Mouse (Mus musculus): ENCODE data around the gene Pola2. TPM values are rescaled to one million over a fixed set of nuclear protein-coding genes. Genes with fewer than 3 reads are reported as not detected.

Gene Pola2
- polyA plus RNA-seq, 1 experiment from 2014 or later: 89.3 TPM

DNA sequence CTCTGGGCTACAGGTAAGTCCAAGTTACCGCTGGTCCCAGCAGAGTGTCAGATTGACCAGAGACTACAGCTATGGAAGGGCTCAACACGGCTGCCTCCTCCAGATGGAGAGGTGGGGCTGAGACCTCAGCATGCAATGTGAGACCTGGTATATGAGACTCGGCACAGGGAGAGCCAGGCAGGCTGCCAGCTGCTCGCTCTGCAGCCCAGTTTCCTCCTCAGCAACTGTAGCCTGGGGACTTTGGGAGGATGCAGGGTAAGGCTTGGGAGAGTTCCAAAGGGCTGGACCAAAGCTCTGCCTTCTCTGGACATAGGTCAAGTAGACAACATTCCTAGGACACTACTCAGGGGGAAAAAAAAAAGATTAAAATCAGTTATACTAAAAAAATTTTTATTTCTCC, 23.8 kb downstream of the Pola2 start:
- no peak for TF ChIP-seq CTCF (IDR thresholded peaks at IDR 0.05; ENCODE audit: low read depth)
- Histone ChIP-seq H3K27me3 (ENCODE audit: insufficient read depth, low read length) (no peaks in the 10 kb centered on the region), H3K36me3 (ENCODE audit: insufficient read depth) (peaks cover 46% of the 10 kb centered on the region), H3K9me3 (ENCODE audit: low read depth, low read length) (no peaks in the 10 kb centered on the region), H3K4me3 (ENCODE audit: low read depth, low read length) (no peak overlapping the region), H3K27ac (ENCODE audit: low read depth) (no peak overlapping the region; the same call in 1 of the 2 replicates), H3K4me2 (no peak overlapping the region), H3K9ac (no peak overlapping the region), H3K4me1 (ENCODE audit: insufficient read depth) (peaks cover 34% of the 10 kb centered on the region)
- ATAC-seq (ENCODE audit: insufficient read depth): peak; percentile 20; the same call in 1 of the 2 replicates
- WGBS: 41% methylated on average over 4 of the region's 4 CpGs
- DNase-seq: peak; percentile 79

DNA sequence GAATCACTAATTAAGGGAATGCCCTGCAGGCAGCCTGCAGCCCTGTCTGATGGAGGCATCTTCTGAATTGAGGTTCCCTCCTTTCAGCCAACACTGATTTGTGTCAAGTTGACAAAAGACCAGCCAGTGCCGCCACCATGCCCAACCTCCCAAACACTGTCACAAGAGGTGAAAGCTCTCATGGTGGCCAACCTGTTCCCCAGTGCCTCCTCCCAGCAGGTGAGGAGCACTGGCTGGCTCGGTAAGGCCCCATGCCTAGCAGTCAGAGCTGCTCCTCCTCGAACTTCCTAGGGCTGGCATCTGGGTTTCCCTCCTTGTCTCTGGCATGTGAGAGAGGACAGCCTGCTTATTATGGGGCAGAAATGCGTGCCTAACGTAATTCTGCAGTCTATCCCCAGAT, 24.3 kb downstream of the Pola2 start:
- Histone ChIP-seq H3K4me3 (ENCODE audit: low read depth, low read length) (no peak overlapping the region), H3K27ac (ENCODE audit: low read depth) (no peak overlapping the region; the same call in 1 of the 2 replicates), H3K4me1 (ENCODE audit: insufficient read depth) (peaks cover 35% of the 10 kb centered on the region), H3K4me2 (no peak overlapping the region), H3K27me3 (ENCODE audit: insufficient read depth, low read length) (no peaks in the 10 kb centered on the region), H3K9ac (no peak overlapping the region), H3K9me3 (ENCODE audit: low read depth, low read length) (no peaks in the 10 kb centered on the region), H3K36me3 (ENCODE audit: insufficient read depth) (peaks cover 46% of the 10 kb centered on the region)
- TF ChIP-seq CTCF (IDR thresholded peaks at IDR 0.05; ENCODE audit: low read depth): no peak
- DNase-seq: no peak
- no peak for ATAC-seq (ENCODE audit: insufficient read depth)
- WGBS: 79% methylated on average over 5 of the region's 5 CpGs

DNA sequence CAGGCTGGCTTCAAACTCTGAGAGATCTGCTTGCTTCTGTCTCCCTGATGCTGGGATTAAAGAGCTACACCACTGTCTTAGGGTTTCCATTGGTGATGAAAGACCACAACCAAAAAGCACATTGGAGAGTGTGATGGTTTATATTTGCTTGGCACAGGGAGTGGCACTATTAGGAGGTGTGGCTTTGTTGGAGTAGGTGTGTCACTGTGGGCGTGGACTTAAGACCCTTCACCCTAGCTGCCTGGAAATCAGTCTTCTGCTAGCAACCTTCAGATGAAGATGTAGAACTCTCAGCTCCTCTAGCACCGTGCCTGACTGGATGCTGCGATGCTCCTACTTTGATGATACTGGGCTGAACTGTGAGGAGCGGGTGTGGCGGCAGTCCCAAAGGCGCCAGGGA, 25.5 kb downstream of the Pola2 start:
- Histone ChIP-seq H3K4me2 (no peak overlapping the region), H3K4me3 (ENCODE audit: low read depth, low read length) (no peak overlapping the region), H3K9ac (no peak overlapping the region), H3K27ac (ENCODE audit: low read depth) (no peak overlapping the region), H3K9me3 (ENCODE audit: low read depth, low read length) (no peaks in the 10 kb centered on the region), H3K36me3 (ENCODE audit: insufficient read depth) (peaks cover 35% of the 10 kb centered on the region), H3K4me1 (ENCODE audit: insufficient read depth) (peaks cover 28% of the 10 kb centered on the region), H3K27me3 (ENCODE audit: insufficient read depth, low read length) (no peaks in the 10 kb centered on the region)
- DNase-seq (no peak), ATAC-seq (ENCODE audit: insufficient read depth) (no peak)
- WGBS: 90% methylated on average over 6 of the region's 6 CpGs
- no peak for TF ChIP-seq CTCF (IDR thresholded peaks at IDR 0.05; ENCODE audit: low read depth)

DNA sequence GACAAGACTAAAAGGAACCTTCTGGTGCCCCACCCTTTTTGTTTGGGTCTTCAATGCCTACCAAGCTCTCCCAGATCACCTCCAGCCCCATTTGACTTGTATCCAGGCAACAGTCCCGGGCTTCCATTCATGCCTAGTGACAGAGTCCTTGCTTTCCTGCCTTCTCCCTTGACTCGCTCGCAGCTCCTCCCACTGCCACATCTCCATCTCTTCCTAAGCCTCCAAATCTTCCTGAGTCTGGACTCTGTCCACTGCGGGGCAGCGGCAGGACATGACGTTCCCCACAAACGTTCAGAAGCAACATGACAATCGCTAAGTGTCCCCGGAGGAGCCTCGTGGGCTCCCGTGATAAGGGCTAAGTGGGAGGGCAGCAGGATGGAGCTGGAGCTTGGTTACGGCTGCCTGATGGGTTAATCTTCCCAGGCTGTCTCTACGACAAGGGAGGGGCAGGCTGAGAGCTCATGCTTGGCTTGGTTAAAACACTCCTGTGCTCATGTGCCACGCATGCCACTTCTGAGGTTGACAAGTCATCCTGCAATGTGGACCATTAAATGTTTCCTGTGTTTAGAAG, 26.1 kb downstream of the Pola2 start:
- no peak for TF ChIP-seq CTCF (IDR thresholded peaks at IDR 0.05; ENCODE audit: low read depth)
- WGBS: 15% methylated on average over 14 of the region's 14 CpGs
- Histone ChIP-seq H3K9me3 (ENCODE audit: low read depth, low read length) (no peaks in the 10 kb centered on the region), H3K4me3 (ENCODE audit: low read depth, low read length) (no peak overlapping the region), H3K4me2 (peak overlapping the region; percentile 29), H3K27me3 (ENCODE audit: insufficient read depth, low read length) (no peaks in the 10 kb centered on the region), H3K9ac (no peak overlapping the region), H3K36me3 (ENCODE audit: insufficient read depth) (peaks cover 29% of the 10 kb centered on the region), H3K4me1 (ENCODE audit: insufficient read depth) (peaks cover 28% of the 10 kb centered on the region), H3K27ac (ENCODE audit: low read depth) (peak overlapping the region; percentile 30; the same call in 1 of the 2 replicates)
- ATAC-seq (ENCODE audit: insufficient read depth) (no peak; the same call in 1 of the 2 replicates), DNase-seq (peak; percentile 61)

DNA sequence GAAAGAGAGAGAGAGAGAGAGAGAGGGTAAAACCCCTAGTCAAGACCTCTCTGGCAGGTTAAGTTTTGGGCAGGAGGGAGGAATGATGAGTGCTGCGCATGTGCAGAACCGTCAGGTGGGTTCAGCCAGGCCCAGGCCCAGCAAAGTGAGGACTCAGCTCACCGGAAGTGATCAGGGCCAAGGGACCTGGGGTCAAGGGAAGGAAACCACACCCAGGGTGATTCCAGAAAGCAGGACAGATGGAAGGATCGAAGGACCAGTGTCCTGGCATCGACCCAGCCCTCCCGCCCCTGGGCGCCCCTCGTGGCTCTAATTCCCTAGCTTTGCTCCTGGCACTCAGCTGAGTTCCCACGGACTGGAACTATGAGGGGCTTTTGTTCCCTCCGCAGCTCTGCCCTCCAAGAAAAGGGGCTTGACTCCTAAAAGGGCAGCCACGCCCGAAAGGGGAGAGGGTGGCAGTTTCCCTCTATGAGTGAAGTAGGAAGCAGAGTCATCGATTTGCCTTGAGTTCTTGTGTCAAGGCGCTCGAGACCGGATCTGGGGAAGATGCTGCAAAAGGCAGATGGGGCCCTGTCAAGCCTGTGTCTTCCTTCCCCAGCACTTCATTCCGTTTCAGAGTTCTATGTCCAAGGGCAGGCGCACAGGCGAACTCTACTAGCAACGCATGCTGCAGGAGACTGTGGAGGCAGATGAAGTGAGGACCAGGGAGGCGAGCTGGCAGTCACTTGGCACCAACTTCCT, 26.7 kb downstream of the Pola2 start:
- Histone ChIP-seq H3K27me3 (ENCODE audit: insufficient read depth, low read length) (no peaks in the 10 kb centered on the region), H3K9ac (no peak overlapping the region), H3K9me3 (ENCODE audit: low read depth, low read length) (no peaks in the 10 kb centered on the region), H3K27ac (ENCODE audit: low read depth) (peak overlapping the region; percentile 30; the same call in 1 of the 2 replicates), H3K36me3 (ENCODE audit: insufficient read depth) (peaks cover 23% of the 10 kb centered on the region), H3K4me2 (peak overlapping the region; percentile 29; the same call in 1 of the 2 replicates), H3K4me3 (ENCODE audit: low read depth, low read length) (no peak overlapping the region), H3K4me1 (ENCODE audit: insufficient read depth) (peaks cover 28% of the 10 kb centered on the region)
- DNase-seq (peak; percentile 74), ATAC-seq (ENCODE audit: insufficient read depth) (peak; percentile 38; the same call in 1 of the 2 replicates)
- TF ChIP-seq CTCF (IDR thresholded peaks at IDR 0.05; ENCODE audit: low read depth): no peak
- 55% methylated on average over 21 of the region's 21 CpGs for WGBS

DNA sequence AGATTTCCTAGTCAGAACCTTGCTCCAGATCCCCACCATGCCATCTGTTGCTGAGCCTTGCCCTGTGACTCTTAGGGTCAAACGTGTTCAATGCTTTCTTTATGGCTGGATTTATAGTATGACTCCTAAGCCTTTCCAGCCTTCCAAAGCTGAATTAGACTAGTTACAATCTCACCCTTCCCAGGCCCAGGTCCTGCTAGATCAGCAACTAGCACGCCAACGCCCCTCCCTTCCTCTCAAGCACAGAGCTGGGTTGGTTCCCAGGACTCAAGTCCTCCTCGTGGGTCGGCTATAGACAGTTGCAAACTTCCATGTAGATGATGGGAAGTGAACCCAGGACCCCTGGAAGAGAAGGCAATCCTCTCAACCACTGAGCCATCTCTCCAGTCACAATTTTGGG, 28.3 kb downstream of the Pola2 start:
- H3K4me1 ChIP-seq (ENCODE audit: insufficient read depth): peaks cover 28% of the 10 kb centered on the region
- WGBS: 55% methylated on average over 5 of the region's 5 CpGs
- DNase-seq (peak; percentile 45), ATAC-seq (ENCODE audit: insufficient read depth) (no peak)
- no peak overlapping the region for H3K9ac ChIP-seq
- H3K36me3 ChIP-seq (ENCODE audit: insufficient read depth): peaks cover 15% of the 10 kb centered on the region
- no peaks in the 10 kb centered on the region for H3K27me3 ChIP-seq (ENCODE audit: insufficient read depth, low read length)
- H3K27ac ChIP-seq (ENCODE audit: low read depth): peak overlapping the region; percentile 59
- H3K4me2 ChIP-seq: no peak overlapping the region
- no peaks in the 10 kb centered on the region for H3K9me3 ChIP-seq (ENCODE audit: low read depth, low read length)
- H3K4me3 ChIP-seq (ENCODE audit: low read depth, low read length): no peak overlapping the region
- TF ChIP-seq CTCF (IDR thresholded peaks at IDR 0.05; ENCODE audit: low read depth): no peak

DNA sequence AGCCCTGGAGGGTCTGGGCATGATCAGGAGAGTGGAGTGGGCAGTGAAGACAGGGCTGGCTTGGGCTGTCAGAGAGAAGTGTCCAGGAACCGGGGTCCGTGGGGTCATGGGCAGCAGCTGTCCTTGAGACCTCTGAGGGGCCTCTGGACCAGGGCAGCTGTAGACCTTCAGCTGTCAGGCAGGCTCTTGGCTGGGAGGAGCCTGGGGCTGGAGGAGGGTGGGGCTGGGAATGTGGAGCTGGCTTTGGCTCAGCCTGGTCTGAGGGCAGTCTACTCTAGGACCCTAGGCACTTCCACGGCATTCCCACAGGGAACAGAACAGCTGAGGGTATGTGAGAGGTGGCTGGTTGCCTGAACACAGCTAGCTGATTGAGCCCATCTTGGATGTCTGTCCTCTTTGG, 28.7 kb downstream of the Pola2 start:
- DNase-seq: peak; percentile 83
- peak; percentile 87 for ATAC-seq (ENCODE audit: insufficient read depth)
- no peak overlapping the region for H3K4me3 ChIP-seq (ENCODE audit: low read depth, low read length)
- WGBS: 23% methylated on average over 3 of the region's 3 CpGs
- no peaks in the 10 kb centered on the region for H3K27me3 ChIP-seq (ENCODE audit: insufficient read depth, low read length)
- peaks cover 12% of the 10 kb centered on the region for H3K36me3 ChIP-seq (ENCODE audit: insufficient read depth)
- H3K9ac ChIP-seq: no peak overlapping the region
- peak overlapping the region; percentile 59 for H3K27ac ChIP-seq (ENCODE audit: low read depth)
- no peaks in the 10 kb centered on the region for H3K9me3 ChIP-seq (ENCODE audit: low read depth, low read length)
- H3K4me2 ChIP-seq: no peak overlapping the region
- peaks cover 31% of the 10 kb centered on the region for H3K4me1 ChIP-seq (ENCODE audit: insufficient read depth)
- no peak for TF ChIP-seq CTCF (IDR thresholded peaks at IDR 0.05; ENCODE audit: low read depth)
